Comparison of ENCODE assay signal across 19 mouse cellular contexts in genomic region chr16:92102115-92102514, GRCm38 (mm10). TPM values are rescaled to one million over a fixed set of nuclear protein-coding genes. Genes with fewer than 3 reads are reported as not detected.
DNase-seq lines count a peak whose midpoint lies in the region; ATAC-seq and TF ChIP-seq lines count a peak whose summit lies in the region.
"Had no signal": no experiment of that assay in that cellular context is flagged by ENCODE, and none has a peak within 500 bp of the region (broad histone marks: within the 10 kb centered on the region; RNA-seq: fewer than 3 reads in every experiment).

No protein-coding gene starts in this region.

- peak; percentile 21 to 45 for DNase-seq in heart, adult 18-20 months
- DNase-seq in limb, embryonic 10.5 days (ENCODE audit: low spot score) = no peak
- peak; percentile 67 for DNase-seq in adrenal gland, postnatal 14 days
- peak; percentile 42 for DNase-seq in gastrocnemius, postnatal 25 days
- no peak for DNase-seq in lung, postnatal 0 days (ENCODE audit: low spot score)
- DNase-seq: kidney, adult 11 months; right cerebral cortex, postnatal 4 days; thymus, postnatal 14 days had no signal

- H3K4me2 ChIP-seq in heart, embryonic 11.5 days = no peak overlapping the region
- H3K4me2 ChIP-seq in limb, embryonic 13.5 days (replicated peaks) = no peak overlapping the region
- H3K4me2 ChIP-seq in lung, postnatal 0 days (replicated peaks; ENCODE audit: low read depth, low read length) = no peak overlapping the region
- H3K4me2 ChIP-seq: liver, embryonic 11.5 days had no signal

- H3K4me3 ChIP-seq in heart, embryonic 11.5 days (ENCODE audit: low read depth, low read length) = no peak overlapping the region
- H3K4me3 ChIP-seq in limb, embryonic 13.5 days = no peak overlapping the region
- H3K4me3 ChIP-seq in limb, embryonic 10.5 days = no peak overlapping the region
- H3K4me3 ChIP-seq in lung, postnatal 0 days (ENCODE audit: low read depth, low read length) = no peak overlapping the region
- H3K4me3 ChIP-seq: left cerebral cortex, adult 2 months; midbrain, embryonic 10.5 days had no signal

- H3K4me1 ChIP-seq in heart, embryonic 11.5 days (ENCODE audit: control insufficient read depth, insufficient read depth, low read length) = peaks cover 9% of the 10 kb centered on the region; the same call in 1 of the 2 replicates
- H3K4me1 ChIP-seq in limb, embryonic 13.5 days = peaks cover 33% of the 10 kb centered on the region
- peaks cover 36% of the 10 kb centered on the region for H3K4me1 ChIP-seq in limb, embryonic 10.5 days
- H3K4me1 ChIP-seq in lung, postnatal 0 days (ENCODE audit: insufficient read depth, low read depth, low read length) = no peaks in the 10 kb centered on the region

- WGBS in heart, embryonic 11.5 days (ENCODE audit: insufficient replicate concordance) = 74% methylated on average over 5 of the region's 5 CpGs
- 76% methylated on average over 5 of the region's 5 CpGs for WGBS in limb, embryonic 13.5 days
- 84% methylated on average over 5 of the region's 5 CpGs for WGBS in limb, embryonic 10.5 days
- WGBS in lung, postnatal 0 days = 82% methylated on average over 5 of the region's 5 CpGs

- no peak overlapping the region for H3K27ac ChIP-seq in heart, embryonic 11.5 days (ENCODE audit: low read depth, low read length)
- no peak overlapping the region for H3K27ac ChIP-seq in limb, embryonic 13.5 days
- H3K27ac ChIP-seq in limb, embryonic 10.5 days = no peak overlapping the region
- H3K27ac ChIP-seq in lung, postnatal 0 days (ENCODE audit: low read length) = no peak overlapping the region
- H3K27ac ChIP-seq: left cerebral cortex, adult 2 months; midbrain, embryonic 10.5 days had no signal

- H3K9me3 ChIP-seq in heart, embryonic 11.5 days (replicated peaks; ENCODE audit: control insufficient read depth, low read length) = no peaks in the 10 kb centered on the region
- H3K9me3 ChIP-seq in limb, embryonic 13.5 days = no peaks in the 10 kb centered on the region
- H3K9me3 ChIP-seq in limb, embryonic 10.5 days (replicated peaks) = no peaks in the 10 kb centered on the region
- no peaks in the 10 kb centered on the region for H3K9me3 ChIP-seq in lung, postnatal 0 days (ENCODE audit: low read length)
- H3K9me3 ChIP-seq: midbrain, embryonic 10.5 days had no signal

- TF ChIP-seq CTCF in lung, postnatal 0 days (IDR thresholded peaks at IDR 0.05) = no peak

- no peaks in the 10 kb centered on the region for H3K27me3 ChIP-seq in heart, embryonic 11.5 days (ENCODE audit: control insufficient read depth, insufficient read depth, low read length)
- H3K27me3 ChIP-seq in limb, embryonic 13.5 days = no peaks in the 10 kb centered on the region
- peaks cover 30% of the 10 kb centered on the region; the same call in 1 of the 2 replicates for H3K27me3 ChIP-seq in limb, embryonic 10.5 days (ENCODE audit: low read depth, poor library complexity, severe bottlenecking)
- H3K27me3 ChIP-seq in lung, postnatal 0 days (replicated peaks; ENCODE audit: insufficient read depth, low read length) = no peaks in the 10 kb centered on the region

- ATAC-seq in heart, embryonic 11.5 days (replicated peaks; ENCODE audit: insufficient number of reproducible peaks, low FRiP score, low TSS enrichment) = no peak
- ATAC-seq in limb, embryonic 13.5 days (ENCODE audit: low FRiP score, low read depth) = peak; percentile 8; the same call in 1 of the 2 replicates
- no peak for ATAC-seq in cerebellum, adult (ENCODE audit: insufficient number of reproducible peaks, low FRiP score, low TSS enrichment)
- no peak for ATAC-seq in lung, postnatal 0 days
- ATAC-seq: forebrain, embryonic 14.5 days had no signal

- no peak overlapping the region for H3K9ac ChIP-seq in heart, embryonic 11.5 days (ENCODE audit: low read depth, low read length)
- no peak overlapping the region for H3K9ac ChIP-seq in limb, embryonic 13.5 days
- no peak overlapping the region for H3K9ac ChIP-seq in lung, postnatal 0 days (replicated peaks; ENCODE audit: low read depth)

- TF ChIP-seq EP300 in lung, postnatal 0 days (IDR thresholded peaks at IDR 0.05) = no peak

- H3K36me3 ChIP-seq in heart, embryonic 11.5 days (ENCODE audit: control insufficient read depth, insufficient read depth, low read length) = no peaks in the 10 kb centered on the region
- H3K36me3 ChIP-seq in limb, embryonic 13.5 days = peaks cover 11% of the 10 kb centered on the region; the same call in 1 of the 2 replicates
- H3K36me3 ChIP-seq in limb, embryonic 10.5 days = peaks cover 19% of the 10 kb centered on the region
- no peaks in the 10 kb centered on the region for H3K36me3 ChIP-seq in lung, postnatal 0 days (ENCODE audit: insufficient read depth, low read length)

RNA-seq across cellular contexts. Expression of gene Slc5a3, which starts 44.0 kb away (rescaled TPM):
- total RNA-seq in heart, adult 18-20 months (2021) = 10 to 100 TPM; 10.2 to 12.7 TPM
- 5.7 and 6.7 TPM in 2 replicates for polyA plus RNA-seq in heart, embryonic 11.5 days (2014; fragmentation: Nextera tagmentation; extraction: Ambion mirVana)
- 7.5 and 9.0 TPM in 2 replicates for polyA plus RNA-seq in limb, embryonic 13.5 days (2015; fragmentation: Nextera tagmentation; extraction: Ambion mirVana)
- 8.0 and 9.3 TPM in 2 replicates for polyA plus RNA-seq in limb, embryonic 10.5 days (2016; fragmentation: Nextera tagmentation; extraction: Ambion mirVana)
- total RNA-seq in adrenal gland, postnatal 14 days (2021) = 20.9 and 25.4 TPM in 2 replicates
- total RNA-seq in gastrocnemius, postnatal 25 days (2021) = 1 to 10 TPM; 5.6 to 5.9 TPM
- polyA plus RNA-seq in lung, postnatal 0 days (2015; fragmentation: Nextera tagmentation; extraction: Ambion mirVana) = 2.5 and 2.9 TPM in 2 replicates

RNA-seq across cellular contexts. Expression of gene Gm49711, which starts 44.0 kb away (rescaled TPM):
- total RNA-seq in heart, adult 18-20 months (2021) = not detected
- polyA plus RNA-seq in heart, embryonic 11.5 days (2014; fragmentation: Nextera tagmentation; extraction: Ambion mirVana) = 0.20 TPM in 1 of 2 replicates, not detected in the other
- 0.18 and 0.57 TPM in 2 replicates for polyA plus RNA-seq in limb, embryonic 13.5 days (2015; fragmentation: Nextera tagmentation; extraction: Ambion mirVana)
- polyA plus RNA-seq in limb, embryonic 10.5 days (2016; fragmentation: Nextera tagmentation; extraction: Ambion mirVana) = 0.30 TPM in 1 of 2 replicates, not detected in the other
- not detected in 2 replicates for total RNA-seq in adrenal gland, postnatal 14 days (2021)
- total RNA-seq in gastrocnemius, postnatal 25 days (2021) = not detected
- 0.11 TPM in 1 of 2 replicates, not detected in the other for polyA plus RNA-seq in lung, postnatal 0 days (2015; fragmentation: Nextera tagmentation; extraction: Ambion mirVana)
- total RNA-seq: hematopoietic stem cell, adult 5-6 weeks had no signal
- polyA plus RNA-seq: large intestine, adult 2 months; lung, embryonic 16.5 days; neural tube, embryonic 11.5 days had no signal

RNA-seq across cellular contexts. Expression of gene Mrps6, which starts 44.0 kb away (rescaled TPM):
- total RNA-seq in heart, adult 18-20 months (2021) = 10 to 100 TPM; 62.0 to 64.5 TPM
- 121 and 136 TPM in 2 replicates for polyA plus RNA-seq in heart, embryonic 11.5 days (2014; fragmentation: Nextera tagmentation; extraction: Ambion mirVana)
- 96.1 and 96.5 TPM in 2 replicates for polyA plus RNA-seq in limb, embryonic 13.5 days (2015; fragmentation: Nextera tagmentation; extraction: Ambion mirVana)
- 92.2 and 111 TPM in 2 replicates for polyA plus RNA-seq in limb, embryonic 10.5 days (2016; fragmentation: Nextera tagmentation; extraction: Ambion mirVana)
- total RNA-seq in adrenal gland, postnatal 14 days (2021) = 79.7 and 82.5 TPM in 2 replicates
- total RNA-seq in gastrocnemius, postnatal 25 days (2021) = 10 to 100 TPM; 18.2 to 20.8 TPM
- polyA plus RNA-seq in lung, postnatal 0 days (2015; fragmentation: Nextera tagmentation; extraction: Ambion mirVana) = 69.0 and 77.3 TPM in 2 replicates

Comparison
In these comparisons a context has a peak if more than half of its experiments do, and no peak if none do; other contexts are left out.
1. DNase-seq: peak in heart, adult 18-20 months (2 of 2), adrenal gland, postnatal 14 days (single experiment) and gastrocnemius, postnatal 25 days (single experiment); none in limb, embryonic 10.5 days (single experiment) and lung, postnatal 0 days (single experiment).